Mouse (Mus musculus) layer of hippocampus, adult 18-20 months (tissue): ENCODE measurements around the gene Naa80. TPM values are rescaled to one million over a fixed set of nuclear protein-coding genes. Genes with fewer than 3 reads are reported as not detected.
A peak's percentile ranks its signal among the peaks of the same experiment; 100 is the strongest.
"Not testable (repeated sequence)": the region's sequence is repeated elsewhere in the genome, so short reads cannot be mapped to it uniquely, and the experiment has no call there.

Experiments used
- DNase-seq, 2 experiments: peaks; one replicate each; pipeline ENCODE4 v3.0.0; 2022; ENCODE audit warnings: low spot score in 2 of 2
- total RNA-seq, 2 experiments: library from RNA; stranded (reverse); gene quantifications; 2 replicates each; pipeline ENCODE4 v1.2.3; 2021

Naa80 gene
- total RNA-seq, 2 experiments from 2014 or later, result 10.7 to 13.5 TPM

- DNase-seq, result no peak
These were observed 7.0 kb upstream of the Naa80 start for GRCm38 (mm10) chr9:107571534-107572326.

GRCm38 (mm10) chr9:107572327-107572662 is 6.4 kb upstream of the Naa80 start:
- DNase-seq, result no peak

DNA sequence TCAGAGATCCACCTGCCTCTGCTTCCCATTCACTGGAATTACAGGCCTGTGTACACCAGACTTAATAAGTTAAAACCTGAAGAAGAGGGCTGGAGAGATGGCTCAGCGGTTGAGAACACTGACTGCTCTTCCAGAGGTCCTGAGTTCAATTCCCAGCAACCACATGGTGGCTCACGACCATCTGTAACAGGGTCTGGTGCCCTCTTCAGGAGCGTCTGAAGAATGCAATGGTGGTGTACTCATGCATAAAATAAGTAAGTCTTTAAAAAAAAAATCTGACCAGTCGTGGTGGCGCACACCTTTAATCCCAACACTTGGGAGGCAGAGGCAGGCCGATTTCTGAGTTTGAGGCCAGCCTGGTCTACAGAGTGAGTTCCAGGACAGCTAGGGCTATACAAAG is 4.9 kb upstream of the Naa80 start:
- not testable (repeated sequence) for DNase-seq

DNA sequence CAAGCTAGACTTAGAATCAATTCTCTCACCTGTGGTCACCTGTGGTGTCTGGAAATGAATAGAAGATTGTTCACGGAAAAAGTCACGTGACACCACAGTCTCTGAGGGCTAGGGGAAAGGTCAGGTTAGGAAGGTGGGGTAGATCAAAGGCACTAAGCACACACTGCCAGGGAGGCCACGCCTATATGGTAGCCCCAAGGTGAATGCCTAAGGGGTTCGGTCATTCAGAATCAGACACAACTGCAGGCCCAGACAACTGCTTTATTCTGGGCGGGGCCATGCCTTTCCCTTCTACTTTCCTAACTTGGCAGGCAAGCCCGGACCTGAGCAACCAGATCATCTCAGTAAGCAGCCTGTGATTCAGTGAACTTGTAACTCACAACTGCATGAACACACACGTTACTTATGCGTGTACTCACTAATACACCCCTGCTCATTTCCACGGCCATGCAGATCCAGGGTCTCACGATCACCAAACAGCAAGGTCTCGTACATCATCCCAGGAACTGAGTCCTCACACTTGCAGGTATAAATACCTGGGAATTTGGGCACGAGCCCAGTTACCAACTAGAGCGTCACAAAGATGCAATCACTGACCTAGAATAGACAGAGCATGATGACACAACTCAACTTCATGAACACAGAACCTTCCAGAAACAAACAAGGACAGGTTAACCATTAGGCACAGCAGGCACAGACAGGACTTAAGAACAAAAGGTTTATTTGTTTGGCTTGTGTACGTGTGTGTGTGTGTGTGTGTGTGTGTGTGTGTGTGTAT is 2.9 kb upstream of the Naa80 start:
- DNase-seq, result no peak

DNA sequence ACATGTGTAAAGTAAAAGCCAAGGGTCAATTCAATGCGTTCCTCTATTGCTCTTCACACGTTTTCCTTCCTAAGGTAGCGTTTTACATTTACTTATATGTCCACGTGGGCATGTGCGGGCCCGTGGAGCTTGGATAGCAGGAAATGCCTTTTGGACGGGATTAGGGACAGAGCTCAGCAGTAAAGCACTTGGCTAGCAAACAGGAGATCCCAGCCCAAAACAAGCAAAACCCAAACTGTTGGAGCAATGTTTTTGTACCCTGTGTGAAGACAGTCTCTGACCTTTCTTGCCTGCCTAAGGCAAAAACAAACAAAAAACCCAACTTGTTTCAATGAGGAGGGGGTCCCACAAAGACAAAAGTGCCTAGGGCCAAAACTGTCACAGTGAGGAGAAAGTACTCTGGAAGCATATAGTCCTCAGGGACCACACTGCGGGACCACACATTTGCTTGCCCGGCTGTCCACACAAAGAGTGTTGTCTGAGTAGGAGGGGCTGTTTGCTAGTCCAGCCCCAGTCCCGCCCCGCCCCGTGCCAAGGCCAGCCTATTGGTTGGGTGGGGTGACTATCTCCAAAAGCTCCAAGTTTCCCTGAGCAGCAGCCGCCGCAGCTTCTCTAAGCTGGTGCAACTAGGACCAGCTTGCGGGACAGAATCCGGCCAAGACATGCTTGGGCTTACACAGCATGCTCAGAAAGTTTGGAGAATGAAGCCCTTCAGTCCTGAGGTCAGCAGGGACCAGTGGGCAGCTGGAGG is 2.2 kb upstream of the Naa80 start, which contains the start of gene Hyal1:
Gene Hyal1, plus strand, starts transcription at position 571 of the 751 bp plus-strand sequence.
- peak in 1 of 2 experiments; percentile 49 for DNase-seq

- no peak for DNase-seq
These were observed 816 bp upstream of the Naa80 start for GRCm38 (mm10) chr9:107577871-107578270.

- DNase-seq, result peak in 1 of 2 experiments; percentile 72
These were observed 575 bp downstream of the Naa80 start for GRCm38 (mm10) chr9:107579023-107579900.

GRCm38 (mm10) chr9:107580501-107581317 is 2.0 kb downstream of the Naa80 start, which contains the start of gene Hyal3:
Hyal3 (plus strand) TSS chr9:107580818.
- peak; percentile 88 to 93 for DNase-seq

DNA sequence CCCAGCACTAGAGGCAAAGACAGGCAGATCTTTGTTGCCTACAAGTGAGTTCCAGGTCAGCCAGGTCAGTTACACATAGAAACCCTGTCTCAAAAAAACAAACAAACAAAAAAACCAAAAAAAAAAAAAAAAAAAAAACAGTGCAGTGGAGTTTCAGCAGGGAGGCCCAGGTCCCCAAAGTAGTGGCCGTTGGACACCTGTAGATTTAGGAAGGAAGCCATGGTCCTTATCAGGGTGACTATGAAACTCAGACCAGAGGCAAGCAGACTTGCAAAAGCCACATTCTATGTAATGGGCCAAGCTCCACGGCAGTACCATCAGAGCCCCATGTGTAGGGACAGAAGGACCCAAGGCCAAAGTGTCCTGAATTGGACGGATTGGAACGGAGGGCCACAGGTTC is 2.9 kb downstream of the Naa80 start:
- no peak for DNase-seq

GRCm38 (mm10) chr9:107582509-107583062 is 3.9 kb downstream of the Naa80 start:
- DNase-seq, result no peak

- no peak for DNase-seq
These were observed 4.5 kb downstream of the Naa80 start for GRCm38 (mm10) chr9:107583174-107583573.

DNA sequence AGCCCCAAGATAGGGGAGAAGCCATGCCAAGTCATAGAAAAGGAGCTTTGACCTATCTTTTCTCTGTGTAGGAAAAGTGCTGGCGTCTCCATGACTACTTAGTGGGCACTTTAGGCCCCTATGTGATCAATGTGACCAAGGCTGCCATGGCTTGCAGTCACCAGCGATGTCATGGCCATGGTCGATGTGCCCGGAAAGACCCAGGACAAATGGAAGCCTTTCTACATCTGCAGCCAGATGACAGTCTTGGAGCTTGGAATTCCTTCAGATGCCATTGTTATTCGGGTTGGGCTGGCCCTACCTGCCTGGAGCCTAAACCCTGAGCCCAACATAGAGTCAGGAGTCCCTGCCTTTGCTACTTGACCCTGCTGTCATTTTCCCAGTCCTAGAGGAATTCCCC is 7.8 kb downstream of the Naa80 start:
- DNase-seq, result no peak

DNA sequence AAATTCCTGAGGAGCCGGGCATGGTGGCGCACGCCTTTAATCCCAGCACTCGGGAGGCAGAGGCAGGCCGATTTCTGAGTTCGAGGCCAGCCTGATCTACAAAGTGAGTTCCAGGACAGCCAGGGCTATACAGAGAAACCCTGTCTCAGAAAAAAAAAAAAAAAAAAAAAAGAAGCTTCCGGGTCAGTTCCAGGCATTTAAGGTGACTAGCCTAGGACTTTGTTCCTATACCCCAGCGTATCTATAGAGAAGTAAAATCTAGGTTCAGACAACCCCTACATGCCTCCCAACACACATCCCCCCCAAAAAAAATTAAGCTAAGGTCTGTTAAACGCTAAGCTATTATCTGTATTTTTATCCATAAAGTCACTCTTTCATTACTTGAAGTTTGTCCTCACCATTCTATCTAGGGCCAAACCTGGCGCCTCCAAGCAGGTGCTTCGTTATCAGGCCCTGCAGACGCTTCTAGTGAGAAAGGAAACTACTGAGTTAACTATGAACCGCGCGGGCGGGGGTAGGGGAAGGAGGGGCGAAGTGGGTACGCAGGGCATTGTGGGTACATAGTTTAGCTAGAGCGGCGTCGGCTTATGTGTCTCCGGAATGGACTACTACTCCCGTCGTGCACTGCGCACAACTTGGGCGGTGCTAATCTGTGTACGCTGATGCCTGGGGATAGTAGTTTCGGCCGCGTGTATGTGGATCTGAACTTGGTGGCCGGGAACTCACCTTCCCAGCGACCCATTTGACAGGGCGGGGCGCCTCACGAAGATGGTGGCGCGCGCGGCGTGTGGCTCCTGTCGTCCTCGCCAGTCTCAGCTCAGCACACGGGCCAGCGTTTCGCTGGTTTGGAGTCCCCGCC is 8.5 kb downstream of the Naa80 start, which contains the start of gene Ifrd2:
Gene Ifrd2, plus strand, starts transcription at position 669 of the 859 bp plus-strand sequence.
- DNase-seq, result peak; percentile 97 to 99

DNA sequence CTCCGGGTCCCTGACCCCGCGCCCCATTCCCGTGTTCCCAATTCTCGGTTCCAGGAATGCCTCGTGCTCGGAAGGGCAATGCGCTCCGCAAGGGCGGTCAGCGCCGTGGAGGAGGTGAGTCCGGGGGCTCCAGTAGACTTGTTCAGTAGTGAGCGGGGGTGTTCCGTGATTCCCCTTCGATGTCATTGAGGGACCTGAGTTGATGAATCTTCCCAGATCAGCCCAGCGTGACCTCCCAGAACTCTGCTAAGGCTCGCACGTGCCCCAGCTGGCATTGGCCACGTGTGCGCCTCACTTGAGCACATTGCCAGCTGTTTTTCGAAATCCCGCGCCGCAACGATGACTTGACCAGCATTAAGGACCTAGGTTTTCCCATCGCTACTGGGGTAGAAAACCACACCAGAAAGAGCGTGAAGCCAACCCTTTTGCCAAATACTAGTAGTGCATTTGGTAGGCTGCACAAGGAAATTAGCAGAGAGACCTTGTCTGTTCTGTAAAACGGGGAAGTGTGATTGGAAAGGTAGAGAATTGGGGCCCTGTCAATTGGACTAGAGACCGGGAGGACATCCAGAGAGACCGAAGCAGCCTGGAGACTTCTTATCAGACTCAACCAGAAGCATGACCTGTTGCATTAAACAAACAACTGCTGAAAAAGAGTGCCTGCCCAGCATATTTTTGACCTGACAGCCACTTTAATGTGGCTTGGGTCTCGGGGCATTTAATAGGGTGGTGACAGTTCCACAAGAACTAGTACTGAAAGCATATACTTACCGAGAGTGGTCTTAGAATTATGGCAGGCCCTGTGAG is 9.3 kb downstream of the Naa80 start:
- no peak for DNase-seq

GRCm38 (mm10) chr9:107590058-107590772 is 11.5 kb downstream of the Naa80 start:
- no peak for DNase-seq

DNA sequence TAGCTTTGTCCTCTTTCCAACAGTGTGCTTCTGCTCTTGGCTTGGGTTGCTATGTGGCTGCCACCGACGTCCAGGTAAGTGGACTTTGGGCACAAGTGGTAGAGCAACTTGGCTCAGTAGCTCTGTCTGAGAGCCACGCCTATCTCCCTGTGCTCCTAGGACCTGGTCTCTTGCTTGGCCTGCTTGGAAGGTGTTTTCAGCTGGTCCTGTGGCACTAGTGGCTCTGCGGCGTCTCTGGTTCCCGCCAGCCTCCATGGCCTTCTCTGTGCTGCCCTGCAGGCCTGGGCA is 12.0 kb downstream of the Naa80 start:
- DNase-seq, result no peak
